In genomic region chr7:105810280-105810876, GRCm38 (mm10) we compare ENCODE assay signal across 8 mouse cellular contexts. TPM values are rescaled to one million over a fixed set of nuclear protein-coding genes. Genes with fewer than 3 reads are reported as not detected.
DNase-seq lines count a peak whose midpoint lies in the region; ATAC-seq and TF ChIP-seq lines count a peak whose summit lies in the region.

No protein-coding gene starts in this region.

- no peak for TF ChIP-seq CTCF in hindbrain, postnatal 0 days (IDR thresholded peaks at IDR 0.05; ENCODE audit: low read depth)

- H3K9ac ChIP-seq in neural tube, embryonic 11.5 days (ENCODE audit: low read length) = peak overlapping the region; percentile 86
- H3K9ac ChIP-seq in hindbrain, postnatal 0 days (replicated peaks; ENCODE audit: low read length) = peak overlapping the region; percentile 91

- peak overlapping the region; percentile 73; the same call in 1 of the 2 replicates for H3K27ac ChIP-seq in neural tube, embryonic 11.5 days (ENCODE audit: low read depth, low read length)
- H3K27ac ChIP-seq in hindbrain, postnatal 0 days = peak overlapping the region; percentile 92

- H3K27me3 ChIP-seq in neural tube, embryonic 11.5 days (ENCODE audit: control insufficient read depth, insufficient read depth, low read length) = no peaks in the 10 kb centered on the region
- no peaks in the 10 kb centered on the region for H3K27me3 ChIP-seq in hindbrain, postnatal 0 days (ENCODE audit: insufficient read depth, low read length)

- peak; percentile 8 for DNase-seq in embryo, embryonic 11.5 days (ENCODE audit: low read depth, low spot score)
- DNase-seq in embryo, embryonic 10 days (ENCODE audit: low spot score) = no peak
- no peak for DNase-seq in neural tube, embryonic 11.5 days (ENCODE audit: low spot score)
- DNase-seq in neural tube, embryonic 10.5 days (ENCODE audit: extremely low spot score, low spot score) = no peak
- no peak for DNase-seq in hindbrain, postnatal 0 days (ENCODE audit: low spot score)
- DNase-seq in right cerebral cortex, adult 18-20 months = no peak
- DNase-seq in right cerebral cortex, postnatal 10 days (ENCODE audit: low spot score in 2 of 2) = no peak

- 6% methylated on average over 37 of the region's 37 CpGs for WGBS in neural tube, embryonic 11.5 days
- 3% methylated on average over 37 of the region's 37 CpGs for WGBS in hindbrain, postnatal 0 days

- peaks cover 3% of the 10 kb centered on the region; the same call in 1 of the 2 replicates for H3K4me1 ChIP-seq in neural tube, embryonic 11.5 days (ENCODE audit: control insufficient read depth, insufficient read depth, low read length)
- peaks cover 7% of the 10 kb centered on the region for H3K4me1 ChIP-seq in hindbrain, postnatal 0 days (ENCODE audit: insufficient read depth, low read length)

- peak overlapping the region; percentile 79 for H3K4me3 ChIP-seq in neural tube, embryonic 11.5 days (ENCODE audit: low read depth, low read length)
- H3K4me3 ChIP-seq in hindbrain, postnatal 0 days (ENCODE audit: low read length) = peak overlapping the region; percentile 88

- no peak for ATAC-seq in neural tube, embryonic 11.5 days (ENCODE audit: insufficient read depth, low FRiP score, low TSS enrichment)
- peak; percentile 71 for ATAC-seq in hindbrain, postnatal 0 days
- ATAC-seq in monocyte, adult 5-6 weeks (replicated peaks; ENCODE audit: insufficient number of reproducible peaks, low FRiP score, low TSS enrichment, poor library complexity, severe bottlenecking) = 0 out of 2 replicates have a peak, but pooled peaks have one; percentile 2

- no peaks in the 10 kb centered on the region for H3K9me3 ChIP-seq in neural tube, embryonic 11.5 days (ENCODE audit: control insufficient read depth, low read length)
- 0 out of 2 replicates have a peak, but pooled peaks cover 4% of the 10 kb centered on the region for H3K9me3 ChIP-seq in hindbrain, postnatal 0 days (ENCODE audit: low read length)

- H3K36me3 ChIP-seq in neural tube, embryonic 11.5 days (ENCODE audit: control insufficient read depth, insufficient read depth, low read length) = peaks cover 6% of the 10 kb centered on the region; the same call in 1 of the 2 replicates
- H3K36me3 ChIP-seq in hindbrain, postnatal 0 days (ENCODE audit: insufficient read depth, low read length) = 0 out of 2 replicates have a peak, but pooled peaks cover 5% of the 10 kb centered on the region

- H3K4me2 ChIP-seq in neural tube, embryonic 11.5 days (ENCODE audit: low read depth) = peak overlapping the region; percentile 74
- H3K4me2 ChIP-seq in hindbrain, postnatal 0 days (ENCODE audit: low read depth, low read length) = peak overlapping the region; percentile 83

RNA-seq across cellular contexts. Expression of gene Mrpl17, which starts 0.5 kb away (rescaled TPM):
- 230 and 268 TPM in 2 replicates for polyA plus RNA-seq in neural tube, embryonic 11.5 days (2014; fragmentation: Nextera tagmentation; extraction: Ambion mirVana)
- 6.6 and 20.1 TPM in 2 replicates for total RNA-seq in hindbrain, postnatal 0 days (2014; rRNA removed)
- polyA plus RNA-seq in hindbrain, postnatal 0 days (2015; fragmentation: Nextera tagmentation; extraction: Ambion mirVana) = 225 and 226 TPM in 2 replicates
- 12.5 to 18.7 TPM (median 17.9 TPM) in 3 replicates for total RNA-seq in monocyte, adult 5-6 weeks (2017)

RNA-seq across cellular contexts. Expression of gene Dchs1, which starts 22.9 kb away (rescaled TPM):
- 21.1 and 22.3 TPM in 2 replicates for polyA plus RNA-seq in neural tube, embryonic 11.5 days (2014; fragmentation: Nextera tagmentation; extraction: Ambion mirVana)
- 96.9 and 109 TPM in 2 replicates for total RNA-seq in hindbrain, postnatal 0 days (2014; rRNA removed)
- polyA plus RNA-seq in hindbrain, postnatal 0 days (2015; fragmentation: Nextera tagmentation; extraction: Ambion mirVana) = 6.0 and 6.6 TPM in 2 replicates
- not detected in 3 replicates for total RNA-seq in monocyte, adult 5-6 weeks (2017)

RNA-seq across cellular contexts. Expression of gene Tpp1, which starts 58.3 kb away (rescaled TPM):
- polyA plus RNA-seq in neural tube, embryonic 11.5 days (2014; fragmentation: Nextera tagmentation; extraction: Ambion mirVana) = 47.5 and 54.8 TPM in 2 replicates
- total RNA-seq in hindbrain, postnatal 0 days (2014; rRNA removed) = 64.6 and 74.7 TPM in 2 replicates
- 47.1 and 53.7 TPM in 2 replicates for polyA plus RNA-seq in hindbrain, postnatal 0 days (2015; fragmentation: Nextera tagmentation; extraction: Ambion mirVana)
- total RNA-seq in monocyte, adult 5-6 weeks (2017) = 13.5 to 25.3 TPM (median 22.9 TPM) in 3 replicates

Comparison
In these comparisons a context has a peak if more than half of its experiments do, and no peak if none do; other contexts are left out.
1. RNA of gene Dchs1, which starts 22.9 kb away (total RNA-seq): 96.9 to 109 TPM in hindbrain, postnatal 0 days; not detected in monocyte, adult 5-6 weeks; every median in the first group is over 10 times any median in the second.